Mouse (Mus musculus): ENCODE results near the gene Tmem268.

Tmem268 gene

GRCm38 (mm10) chr4:63558407-63559081, at the start of gene Tmem268:
Gene Tmem268 (plus strand): TSS chr4:63558781.
- DNase-seq (ENCODE audit: low read depth, low spot score) = peak; percentile 61

DNA sequence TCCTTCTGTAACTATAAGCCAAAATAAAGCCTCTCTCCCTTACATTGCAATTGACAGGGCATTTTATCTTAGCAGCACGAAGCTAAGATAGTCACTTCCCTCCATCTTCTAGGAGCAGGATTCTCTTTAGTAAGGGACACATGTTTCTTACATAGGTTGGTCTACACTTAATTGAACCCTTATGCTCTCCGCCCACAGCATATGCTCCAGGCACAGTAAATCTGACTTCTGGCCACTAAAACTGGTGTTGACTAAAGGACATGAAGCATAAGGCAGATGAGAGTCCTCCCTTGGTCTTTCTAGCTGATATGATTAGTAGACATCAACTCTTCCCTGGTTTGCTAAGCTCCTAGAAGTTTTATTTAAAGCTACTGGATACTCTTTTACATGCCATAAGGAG, 45.7 kb upstream of the Tmem268 start:
- no peak for DNase-seq (ENCODE audit: low read depth, low spot score)

DNA sequence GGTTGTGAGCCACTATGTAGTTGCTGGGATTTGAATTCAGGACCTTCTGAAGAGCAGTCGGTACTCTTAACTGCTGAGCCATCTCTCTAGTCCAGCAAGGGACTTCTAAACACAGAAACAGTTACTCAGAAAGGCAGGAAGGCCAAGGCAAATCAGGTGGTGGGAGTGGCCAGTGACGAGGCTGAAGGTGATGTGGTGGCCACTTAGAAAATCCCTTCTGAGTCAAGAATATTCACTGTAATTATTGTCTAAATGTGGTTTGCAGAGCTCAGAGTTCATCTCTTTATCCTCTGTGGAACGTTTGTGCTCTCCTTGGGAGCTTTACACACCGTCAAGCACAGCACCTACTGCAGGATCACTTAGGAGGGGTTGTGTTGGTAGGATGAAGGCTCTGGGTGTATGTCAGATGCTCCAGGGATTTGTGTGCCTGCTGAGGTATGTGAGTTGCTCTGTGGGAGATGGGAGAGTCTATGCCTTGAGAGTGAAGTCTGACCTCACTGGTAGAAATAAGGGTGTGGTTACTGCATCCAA, 44.1 kb upstream of the Tmem268 start:
- no peak for DNase-seq (ENCODE audit: low read depth, low spot score)

DNA sequence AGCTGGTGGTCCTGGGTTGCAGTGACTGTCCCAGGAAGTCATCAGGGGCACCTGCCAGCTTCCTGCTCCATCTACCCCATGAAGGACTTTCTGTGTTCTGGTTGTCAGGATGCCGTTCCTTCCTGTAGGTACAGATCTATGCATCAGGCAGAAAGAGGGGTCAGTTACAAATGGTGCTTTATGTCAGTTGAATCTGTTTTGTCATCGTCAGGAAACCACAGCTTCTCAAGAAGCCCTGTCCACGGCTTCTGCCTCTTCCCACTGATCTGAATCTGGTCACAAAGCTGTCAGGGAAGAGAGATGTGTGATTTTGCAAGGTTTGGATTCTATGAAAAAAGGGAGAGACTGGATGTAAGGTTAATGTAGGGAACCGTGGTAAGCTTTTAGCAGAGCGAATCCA, 43.6 kb upstream of the Tmem268 start:
- DNase-seq (ENCODE audit: low read depth, low spot score) = no peak

GRCm38 (mm10) chr4:63521813-63522419, 36.7 kb upstream of the Tmem268 start:
- DNase-seq (ENCODE audit: low read depth, low spot score) = no peak

GRCm38 (mm10) chr4:63525514-63525913, 33.1 kb upstream of the Tmem268 start:
- DNase-seq (ENCODE audit: low read depth, low spot score) = no peak

DNA sequence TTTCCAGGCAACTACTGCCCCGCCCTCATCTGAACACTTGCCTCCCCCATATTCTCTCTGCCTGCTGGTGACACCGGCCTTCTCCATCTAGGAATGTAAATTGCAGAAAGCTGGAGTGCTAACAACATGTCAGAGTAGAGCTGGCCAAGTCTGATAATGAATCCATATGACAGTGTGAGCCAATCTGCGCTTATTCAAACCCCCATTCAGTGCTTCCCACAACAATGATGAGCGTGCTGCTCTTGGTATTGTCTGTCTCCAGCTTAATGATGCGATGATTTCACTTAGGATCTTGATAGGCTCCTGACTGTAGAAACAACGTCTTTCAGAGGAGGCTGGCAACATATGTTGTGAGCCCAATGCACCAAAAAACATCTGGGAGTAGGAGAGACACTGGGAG, 29.6 kb upstream of the Tmem268 start:
- DNase-seq (ENCODE audit: low read depth, low spot score) = no peak

GRCm38 (mm10) chr4:63530409-63530808, 28.2 kb upstream of the Tmem268 start:
- no peak for DNase-seq (ENCODE audit: low read depth, low spot score)

- DNase-seq (ENCODE audit: low read depth, low spot score) = no peak
These were observed 21.0 kb upstream of the Tmem268 start for GRCm38 (mm10) chr4:63537602-63538001.

- no peak for DNase-seq (ENCODE audit: low read depth, low spot score)
These were observed 16.4 kb upstream of the Tmem268 start for GRCm38 (mm10) chr4:63542209-63542608.

DNA sequence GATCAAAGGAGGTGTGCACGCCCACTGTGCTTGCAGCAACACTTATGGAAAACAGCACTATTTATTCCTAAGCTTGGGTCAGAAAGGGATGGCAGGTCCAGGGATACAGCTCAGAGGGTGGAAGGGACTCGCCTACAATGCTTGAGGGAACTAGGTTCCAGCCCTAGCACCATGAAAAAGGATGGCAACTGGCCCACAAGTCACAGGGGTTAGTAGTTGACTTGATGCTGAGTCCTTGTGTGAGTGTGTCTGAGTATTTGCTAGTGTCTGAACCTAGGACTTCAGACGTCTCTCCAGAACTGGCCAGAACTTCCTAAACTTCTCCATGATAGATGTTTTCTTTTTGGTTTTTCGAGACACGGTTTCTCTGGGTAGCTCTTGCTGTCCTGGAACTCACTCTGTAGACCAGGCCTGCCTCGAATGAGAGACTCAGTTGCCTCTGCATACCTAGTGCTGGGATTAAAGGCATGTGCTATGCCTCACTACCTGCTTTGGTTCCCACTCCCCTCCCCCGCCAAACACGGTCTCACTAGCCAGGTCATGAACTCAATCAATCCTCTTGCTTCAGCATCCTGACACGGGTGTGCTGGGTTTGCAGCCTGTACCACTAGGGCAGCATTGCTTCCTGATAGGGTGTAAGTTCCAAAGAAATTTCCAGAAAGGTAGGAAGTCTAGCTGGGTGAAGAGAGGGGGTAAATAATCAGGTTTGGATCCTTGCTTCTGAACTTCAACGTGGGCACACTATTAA, 14.7 kb upstream of the Tmem268 start:
- DNase-seq (ENCODE audit: low read depth, low spot score) = no peak

- peak; percentile 91 for DNase-seq (ENCODE audit: low read depth, low spot score)
These were observed 13.9 kb upstream of the Tmem268 start, which contains the start of gene Atp6v1g1 for GRCm38 (mm10) chr4:63544494-63545230. Gene Atp6v1g1 (plus strand): TSS chr4:63544772.

DNA sequence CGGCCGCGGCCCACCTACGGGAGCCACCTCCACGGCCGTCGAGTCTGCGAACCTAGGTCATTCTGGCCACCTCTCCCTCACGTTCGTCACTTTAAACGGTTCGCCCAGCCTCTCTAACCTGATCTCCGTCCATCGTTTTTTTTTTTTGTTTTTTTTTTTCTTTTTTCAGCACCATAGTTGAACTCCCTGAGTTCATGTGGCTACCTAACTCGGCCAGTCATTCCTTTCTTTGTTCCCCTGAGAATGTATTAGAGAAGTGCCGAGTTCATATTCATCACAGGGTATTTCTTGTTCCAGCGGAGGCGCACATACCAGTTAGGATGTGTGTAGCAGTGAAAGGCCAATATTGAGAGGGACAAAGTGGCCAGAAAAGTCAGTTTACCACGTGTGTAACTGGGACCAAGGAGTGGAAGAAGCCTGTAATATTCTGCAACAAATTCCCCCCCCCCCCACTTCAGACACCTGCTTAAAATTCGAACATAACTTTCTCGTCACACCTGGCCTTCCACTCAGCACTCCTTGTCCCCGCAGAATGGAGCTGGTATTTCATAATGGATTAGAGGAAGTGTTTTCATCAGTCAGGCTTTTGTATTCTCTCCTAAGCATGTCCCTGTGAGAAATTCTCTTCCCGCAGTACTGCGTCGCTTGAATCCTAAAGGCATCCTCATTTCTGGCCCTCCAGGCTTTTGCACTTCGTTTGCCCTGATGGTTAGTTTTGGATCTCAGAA, 13.2 kb upstream of the Tmem268 start:
- no peak for DNase-seq (ENCODE audit: low read depth, low spot score)

GRCm38 (mm10) chr4:63546441-63547055, 12.0 kb upstream of the Tmem268 start:
- no peak for DNase-seq (ENCODE audit: low read depth, low spot score)

GRCm38 (mm10) chr4:63547799-63548198, 10.8 kb upstream of the Tmem268 start:
- DNase-seq (ENCODE audit: low read depth, low spot score) = no peak

DNA sequence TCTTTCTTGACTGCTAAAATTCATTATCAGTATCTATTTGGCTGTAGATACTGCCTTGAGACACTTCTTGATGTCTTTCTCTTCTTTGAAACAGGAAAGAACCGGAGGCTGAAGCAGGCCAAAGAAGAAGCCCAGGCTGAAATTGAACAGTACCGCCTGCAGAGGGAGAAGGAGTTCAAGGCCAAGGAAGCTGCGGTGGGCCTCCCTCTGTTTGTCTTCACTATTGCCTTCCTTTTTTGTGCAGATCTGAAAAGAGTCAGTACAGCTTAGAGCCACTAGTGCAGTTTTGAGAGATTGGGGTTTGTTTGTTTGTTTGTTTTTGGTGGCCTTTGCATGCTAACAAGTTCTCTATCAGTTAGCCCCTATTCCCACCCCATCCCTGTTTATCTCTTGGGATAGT, 10.1 kb upstream of the Tmem268 start:
- no peak for DNase-seq (ENCODE audit: low read depth, low spot score)

- no peak for DNase-seq (ENCODE audit: low read depth, low spot score)
These were observed 7.7 kb upstream of the Tmem268 start for GRCm38 (mm10) chr4:63550908-63551307.

DNA sequence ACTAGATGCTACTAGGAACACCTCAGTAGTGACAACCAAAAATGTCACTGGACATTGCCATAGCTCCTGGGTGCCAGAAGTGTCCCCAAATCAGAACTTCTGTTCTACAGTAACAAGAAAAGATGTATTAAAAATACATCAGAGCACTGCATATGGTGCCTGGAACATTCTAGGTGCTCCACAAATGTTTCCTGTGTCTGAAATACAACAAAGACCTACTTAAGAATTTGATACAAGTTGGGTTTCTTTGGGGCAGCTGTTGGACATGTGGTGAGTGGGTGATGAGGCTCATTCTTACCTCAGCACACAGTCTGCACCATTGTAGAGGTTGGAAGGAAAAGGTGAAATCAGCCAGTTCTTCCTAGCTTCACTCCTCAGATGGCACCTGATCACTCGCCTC, 5.7 kb upstream of the Tmem268 start:
- DNase-seq (ENCODE audit: low read depth, low spot score) = no peak

DNA sequence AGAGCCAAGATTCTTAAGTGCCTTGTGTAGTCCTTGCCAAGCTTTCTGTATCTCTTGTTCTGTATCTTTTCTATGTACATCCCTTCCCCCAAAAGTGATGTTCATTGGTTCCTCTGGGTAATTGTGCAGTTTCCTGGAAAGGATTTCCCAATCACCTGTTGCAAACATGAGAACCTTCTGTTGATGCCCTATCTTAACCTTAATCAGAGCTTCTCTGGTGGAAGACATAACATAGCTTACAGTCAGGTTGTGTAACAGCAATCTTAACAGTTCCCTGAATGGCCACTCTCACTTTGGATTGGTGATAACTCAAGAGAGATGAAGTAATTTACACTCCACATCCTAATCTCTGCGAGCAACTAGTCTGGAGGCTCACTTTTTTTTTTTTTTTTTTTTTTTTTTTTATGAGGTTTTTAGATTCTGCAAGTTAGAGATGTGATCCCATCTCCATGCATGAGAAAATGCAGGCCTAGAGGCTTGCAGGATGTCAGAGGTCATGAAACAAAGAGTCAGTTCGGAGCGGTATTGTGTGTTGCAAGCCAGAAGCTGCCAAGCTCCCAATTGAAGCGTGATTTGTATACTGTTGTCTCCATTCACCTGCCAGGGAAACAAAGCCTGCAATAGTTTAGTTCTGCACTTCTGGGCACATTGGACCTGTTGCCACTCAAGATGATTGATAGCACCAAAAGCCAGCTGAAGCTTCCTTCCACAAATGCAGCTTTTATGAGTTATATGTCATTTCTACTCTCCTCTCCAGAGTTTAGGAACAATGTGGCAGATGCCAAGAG, 4.6 kb upstream of the Tmem268 start:
- no peak for DNase-seq (ENCODE audit: low read depth, low spot score)

DNA sequence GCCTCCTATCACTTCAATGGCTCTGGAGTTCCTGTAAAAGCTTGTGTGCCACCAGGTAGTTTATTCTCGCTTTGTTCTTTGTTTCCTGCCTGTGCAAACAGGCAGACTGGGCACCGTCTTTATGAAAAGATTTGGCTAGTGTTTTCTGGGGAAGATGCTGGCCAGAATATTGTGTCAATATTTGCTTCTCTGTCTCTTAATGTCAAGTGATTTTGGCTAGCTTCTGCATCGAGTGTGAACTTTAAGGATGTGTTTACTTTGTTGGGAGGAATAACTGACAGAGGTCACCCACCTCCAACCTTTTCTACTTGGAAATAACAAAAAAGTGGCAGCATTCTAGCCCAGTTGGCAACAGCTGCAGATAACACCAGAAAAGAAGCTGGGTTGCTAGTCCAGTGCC, 4.0 kb upstream of the Tmem268 start:
- DNase-seq (ENCODE audit: low read depth, low spot score) = no peak

Data from retina, postnatal 7 days (tissue).